Mouse (Mus musculus) splenic B cell, adult 2 months (primary cell): ENCODE results near the gene Olfr1373.
"Not testable (repeated sequence)": the region's sequence is repeated elsewhere in the genome, so short reads cannot be mapped to it uniquely, and the experiment has no call there.

Source experiments
- DNase-seq: peaks from one replicate; pipeline ENCODE4 v3.0.0-alpha.2; 2011; ENCODE audit warnings: low read depth, low spot score
- H3K27me3 ChIP-seq: 2 replicates; pipeline ENCODE4 v1.6.1; 2012; ENCODE audit warnings: mild to moderate bottlenecking, low read length, moderate library complexity, mixed read lengths; ENCODE audit not compliant: control insufficient read depth, poor library complexity, insufficient read depth, severe bottlenecking
- H3K36me3 ChIP-seq: 2 replicates; pipeline ENCODE4 v1.6.1; 2012; ENCODE audit warnings: mild to moderate bottlenecking, low read length, moderate library complexity, mixed read lengths; ENCODE audit not compliant: control insufficient read depth, poor library complexity, insufficient read depth, severe bottlenecking

The Olfr1373 gene

DNA sequence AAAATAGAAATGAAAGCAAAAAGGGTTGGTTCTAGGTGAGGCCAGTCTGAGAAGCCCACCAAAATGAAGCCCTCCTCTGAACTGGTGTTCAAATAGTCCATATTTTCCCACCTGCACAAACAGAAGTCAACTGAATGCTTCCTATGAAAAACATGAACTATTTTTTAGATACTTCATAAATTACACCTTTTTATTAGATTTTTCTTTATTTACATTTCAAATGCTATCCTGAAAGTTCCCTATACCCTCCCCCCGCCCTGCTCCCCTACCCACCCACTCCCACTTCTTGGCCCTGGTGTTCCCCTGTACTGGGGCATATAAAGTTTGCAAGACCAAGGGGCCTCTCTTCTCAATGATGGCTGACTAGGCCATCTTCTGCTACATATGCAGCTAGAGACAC is at the start of gene Olfr1373:
Gene Olfr1373 (minus strand): TSS at position 101 of the 400 bp plus-strand sequence.
- DNase-seq, H3K27me3 ChIP-seq, H3K36me3 ChIP-seq: not testable (repeated sequence)

DNA sequence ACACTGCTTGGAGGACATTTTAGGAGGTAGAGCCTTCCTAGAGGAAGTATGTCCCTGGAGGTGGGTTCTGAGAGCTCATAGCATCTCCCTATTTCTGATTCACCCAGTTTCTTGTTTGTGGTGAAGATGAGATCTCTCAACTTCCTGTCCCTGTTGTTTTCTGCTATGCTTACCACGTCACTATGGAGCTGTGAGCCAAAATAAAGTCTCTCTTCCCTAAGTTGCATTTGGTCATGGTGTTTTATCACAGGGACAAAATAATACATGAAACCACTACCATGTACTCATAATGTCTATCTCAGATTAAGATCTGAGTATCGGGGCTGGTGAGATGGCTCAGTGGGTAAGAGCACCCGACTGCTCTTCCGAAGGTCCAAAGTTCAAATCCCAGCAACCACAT is 35.3 kb upstream of the Olfr1373 start:
- H3K27me3 ChIP-seq, DNase-seq, H3K36me3 ChIP-seq: not testable (repeated sequence)

DNA sequence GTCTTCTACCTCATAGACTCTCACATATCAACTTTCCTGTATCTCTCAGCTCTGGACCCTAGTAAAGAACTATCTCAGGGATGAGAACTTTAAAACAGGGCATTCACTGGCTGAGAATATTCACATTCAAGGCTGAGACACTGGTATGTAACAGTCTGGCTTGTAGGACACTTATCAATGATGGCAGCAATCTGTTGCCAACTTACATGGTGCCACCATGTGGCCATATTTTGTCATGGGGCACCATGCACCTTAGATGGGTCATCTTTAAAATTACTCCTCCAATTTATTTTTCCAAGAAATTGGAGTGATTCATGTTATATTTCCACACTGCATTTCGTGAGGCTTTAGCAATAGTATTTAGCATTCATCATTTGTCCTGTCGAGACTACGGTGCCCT is 34.6 kb upstream of the Olfr1373 start:
- peak; percentile 35 for DNase-seq
- not testable (repeated sequence) for H3K27me3 ChIP-seq, H3K36me3 ChIP-seq

DNA sequence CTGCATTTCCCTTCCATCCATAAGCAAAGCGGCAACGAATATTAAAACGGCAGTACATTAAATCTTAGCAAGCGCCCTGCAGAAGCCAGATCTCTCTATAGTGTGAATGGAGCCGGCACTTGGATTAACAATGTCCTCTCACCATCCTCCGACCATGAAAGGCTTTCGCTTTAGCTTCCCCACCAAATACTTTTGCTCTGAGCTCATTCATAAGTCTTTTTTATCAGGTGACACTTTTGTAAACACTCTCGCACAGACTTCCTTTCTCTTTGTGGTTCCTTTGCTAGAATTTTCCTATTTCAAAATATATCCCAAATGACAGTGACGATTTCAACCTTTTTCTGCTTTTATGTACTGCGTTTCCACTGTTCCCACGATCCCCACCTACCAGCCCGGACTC is 23.1 kb upstream of the Olfr1373 start:
- Histone ChIP-seq H3K27me3 (no peaks in the 10 kb centered on the region), H3K36me3 (no peaks in the 10 kb centered on the region)
- DNase-seq, result no peak

DNA sequence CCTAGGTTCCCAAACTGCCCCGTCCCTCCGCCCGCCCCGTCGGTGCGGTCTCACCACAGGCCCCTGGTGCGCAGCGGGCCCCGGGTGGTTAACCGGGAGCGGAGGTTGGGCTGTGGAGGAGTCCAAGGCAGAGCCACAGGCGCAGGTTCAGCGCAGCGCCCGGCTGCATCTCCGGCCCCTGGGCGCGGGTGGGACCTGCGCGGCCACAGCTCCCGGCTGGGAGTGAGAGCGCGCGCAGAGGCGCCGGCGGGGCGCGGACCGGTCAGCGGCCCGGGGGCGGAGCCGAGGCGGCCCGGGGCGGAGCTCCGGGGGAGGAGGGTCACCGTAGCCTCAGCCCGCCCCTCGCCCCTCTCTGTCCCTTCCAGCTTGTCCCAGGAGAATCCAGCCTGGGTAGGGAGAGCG is 22.6 kb upstream of the Olfr1373 start:
- H3K36me3 ChIP-seq, H3K27me3 ChIP-seq, DNase-seq: not testable (repeated sequence)

DNA sequence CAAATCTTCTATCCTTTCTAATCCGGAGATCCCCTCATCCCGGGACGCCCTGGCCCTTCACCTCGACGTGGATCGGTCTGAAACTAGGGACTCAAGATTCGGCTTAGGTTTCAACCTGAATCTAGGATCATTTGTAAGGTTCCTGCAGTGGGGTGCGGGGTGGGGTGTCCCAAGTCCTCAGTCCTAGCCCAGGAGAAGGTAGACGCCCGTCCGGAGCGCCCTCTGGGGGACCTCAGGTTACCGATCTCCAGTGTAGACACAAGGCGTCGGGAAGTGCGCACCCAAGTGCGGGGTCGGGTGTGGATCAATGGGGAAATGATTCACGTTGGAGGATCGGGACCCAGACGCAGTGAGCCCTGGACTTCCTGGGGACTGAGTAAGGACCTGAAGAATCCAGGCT is 21.8 kb upstream of the Olfr1373 start:
- Histone ChIP-seq H3K27me3 (no peaks in the 10 kb centered on the region), H3K36me3 (no peaks in the 10 kb centered on the region)
- peak; percentile 18 for DNase-seq

DNA sequence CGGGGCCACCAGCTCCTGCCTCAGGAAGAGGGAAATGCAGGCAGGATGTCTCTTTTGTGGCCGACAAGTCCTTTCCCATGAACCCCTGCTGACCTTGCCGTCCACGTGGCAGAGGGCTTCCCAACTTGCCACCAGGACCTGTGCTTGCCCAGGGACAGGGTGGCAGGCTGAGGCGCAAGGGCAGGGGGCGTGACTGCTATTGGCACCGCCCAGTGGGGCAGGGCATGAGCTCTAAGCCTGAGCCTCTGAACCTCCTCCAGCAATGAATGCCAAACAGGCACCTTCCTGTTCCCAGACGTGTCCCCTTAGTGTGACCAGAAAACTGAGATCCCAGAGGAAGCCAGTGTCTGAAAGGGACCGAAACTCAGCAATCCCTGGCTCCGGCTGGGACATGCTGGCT is 18.6 kb upstream of the Olfr1373 start:
- H3K27me3 ChIP-seq, result no peaks in the 10 kb centered on the region

DNA sequence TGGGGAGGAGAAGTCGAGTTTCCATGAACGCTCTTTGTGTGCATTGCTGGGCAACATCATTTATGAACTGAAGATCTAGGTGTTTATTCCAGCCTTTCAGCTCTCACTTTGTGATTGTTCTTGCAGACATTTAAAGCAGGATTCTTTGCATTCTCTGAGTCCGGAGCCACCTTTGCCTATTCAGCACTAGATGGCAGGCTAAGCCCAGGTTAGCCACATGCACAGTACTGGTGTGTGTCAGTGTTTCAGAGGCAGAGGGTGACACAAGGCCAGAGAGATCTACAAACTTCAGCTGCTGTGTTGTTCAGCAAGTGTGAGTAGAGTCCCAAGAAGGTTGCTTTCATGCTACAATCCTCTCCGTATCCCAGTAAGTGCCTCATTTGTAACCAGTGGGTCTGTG is 1.7 kb downstream of the Olfr1373 start:
- H3K36me3 ChIP-seq, H3K27me3 ChIP-seq, DNase-seq: not testable (repeated sequence)

More for the DNA sequence above, 18.6 kb upstream of the Olfr1373 start:
- H3K36me3 ChIP-seq, result no peaks in the 10 kb centered on the region
- DNase-seq, result no peak

DNA sequence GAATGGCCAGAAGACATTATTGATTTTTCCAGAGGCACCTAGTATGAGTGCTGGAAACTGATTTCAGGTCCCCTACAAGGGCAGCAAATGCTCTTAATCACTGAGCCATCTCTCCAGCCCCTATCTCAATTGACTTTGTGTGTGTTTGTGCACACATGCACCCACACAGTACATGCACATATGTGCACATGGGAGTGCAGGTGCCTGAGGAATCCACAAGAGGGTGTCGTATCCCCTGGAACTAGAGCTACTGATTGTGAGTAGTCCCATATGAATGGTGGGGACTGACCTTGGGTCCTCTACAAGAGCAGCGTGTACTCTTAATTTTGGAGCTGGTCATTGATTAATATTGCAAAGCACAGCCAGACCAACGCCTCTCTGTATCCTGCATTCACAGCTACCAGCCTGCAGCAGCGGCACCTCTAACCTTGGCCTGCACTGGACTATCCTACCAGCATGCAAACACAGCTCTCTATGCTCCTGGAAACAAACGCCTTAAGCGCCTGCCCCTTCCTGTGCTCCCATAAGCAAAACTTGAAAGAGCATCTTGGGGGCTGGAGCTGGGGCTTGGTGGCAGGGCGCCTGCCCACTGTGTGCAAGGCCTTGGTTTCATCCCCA is 14.8 kb downstream of the Olfr1373 start:
- H3K36me3 ChIP-seq, result no peaks in the 10 kb centered on the region
- H3K27me3 ChIP-seq, result no peaks in the 10 kb centered on the region
- DNase-seq, result no peak

DNA sequence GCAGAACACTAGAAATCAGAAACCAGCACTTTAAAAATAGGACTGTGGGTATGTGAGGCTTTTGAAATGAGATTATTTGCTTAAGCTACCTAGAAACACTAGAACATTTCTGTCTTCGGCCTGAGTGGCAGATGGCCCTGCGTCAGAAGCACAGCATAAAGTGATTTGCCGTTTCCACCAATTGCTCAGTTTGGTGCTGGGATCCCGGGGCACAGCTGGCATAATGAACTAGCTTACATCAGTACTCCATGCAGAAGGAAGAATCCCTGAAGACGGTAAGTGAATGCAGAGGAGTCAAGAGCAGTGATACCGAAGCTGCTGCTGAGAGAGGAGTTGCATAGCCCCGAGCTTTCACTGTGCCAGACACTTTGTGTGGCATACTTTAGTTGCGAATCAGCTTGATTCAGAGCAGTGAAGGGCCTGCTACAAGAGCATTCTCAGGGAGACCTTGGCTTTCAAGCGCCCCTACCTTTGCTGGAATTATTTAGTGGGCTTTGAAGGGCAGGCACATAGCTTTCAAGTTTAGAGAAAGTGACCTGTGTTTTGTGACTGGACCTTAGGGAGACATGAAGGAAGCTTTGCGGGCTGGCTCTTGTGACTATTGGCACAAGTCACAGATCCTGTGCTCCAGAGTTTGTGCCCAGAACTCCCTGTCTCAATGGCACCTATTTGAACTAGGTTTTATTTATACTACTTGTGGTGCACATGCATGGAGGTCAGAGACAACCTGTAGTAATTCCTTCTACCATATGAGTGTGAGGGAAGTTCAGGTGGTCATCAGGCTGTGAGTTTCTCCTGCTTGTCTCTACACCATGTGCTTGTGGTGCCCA is 15.5 kb downstream of the Olfr1373 start:
- DNase-seq, result no peak
- Histone ChIP-seq H3K27me3 (no peaks in the 10 kb centered on the region), H3K36me3 (no peaks in the 10 kb centered on the region)

DNA sequence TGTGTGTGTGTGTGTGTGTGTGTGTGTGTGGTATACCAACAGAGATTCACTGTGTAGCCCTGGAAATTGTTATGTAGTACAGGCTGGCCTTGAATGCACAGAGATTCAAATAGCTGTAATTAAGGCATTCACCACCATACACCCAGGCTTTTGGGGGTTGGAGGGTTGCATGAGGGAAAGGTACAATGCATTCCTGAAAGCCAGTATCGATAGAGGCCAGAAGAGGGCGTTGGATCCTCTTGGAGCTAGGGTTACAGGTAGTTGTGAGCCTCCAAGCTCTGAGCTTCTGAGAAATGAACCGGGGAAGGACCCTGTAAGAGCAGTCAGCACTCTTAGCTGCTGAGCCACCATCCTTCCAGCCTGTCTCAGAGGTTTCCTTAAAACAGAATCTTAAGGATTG is 16.2 kb downstream of the Olfr1373 start:
- 0 out of 2 replicates have a peak, but pooled peaks cover 4% of the 10 kb centered on the region for H3K36me3 ChIP-seq
- H3K27me3 ChIP-seq, result no peaks in the 10 kb centered on the region
- peak; percentile 21 for DNase-seq

DNA sequence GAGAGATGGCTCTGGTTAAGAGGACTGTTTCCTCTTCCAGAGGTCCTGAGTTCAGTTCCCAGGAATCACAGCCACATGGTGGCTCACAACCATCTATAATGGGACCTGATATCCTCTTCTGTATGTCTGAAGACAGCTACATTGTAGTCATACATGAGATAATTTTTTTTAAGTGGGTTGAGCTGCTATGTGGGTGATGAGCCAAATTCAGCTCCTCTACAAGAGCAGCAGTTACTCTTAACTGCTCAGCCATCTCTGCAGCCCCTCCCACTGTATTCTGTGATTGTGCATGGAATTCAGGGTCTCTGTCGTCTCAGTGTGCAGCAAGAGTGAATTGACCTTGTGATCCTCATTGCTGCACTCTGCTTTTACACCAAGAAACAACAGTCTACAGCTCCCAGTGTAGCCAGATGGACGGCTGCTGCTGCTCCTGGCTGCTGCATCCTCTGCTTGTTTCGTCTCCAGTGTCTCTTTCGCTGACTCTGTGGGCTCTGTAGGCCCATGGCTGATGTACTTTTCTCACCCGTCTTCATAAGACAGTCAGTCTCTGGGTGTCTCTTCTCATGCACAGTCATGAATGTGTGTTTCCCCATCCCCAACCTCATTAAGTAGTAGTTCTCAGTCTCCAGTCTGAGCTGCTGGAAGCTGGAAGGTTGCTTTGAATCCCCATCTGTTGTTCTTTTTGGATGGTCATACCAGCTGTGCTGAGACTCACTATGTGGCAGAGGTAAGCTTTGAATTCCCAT is 16.8 kb downstream of the Olfr1373 start:
- H3K27me3 ChIP-seq, result no peaks in the 10 kb centered on the region
- peaks cover 7% of the 10 kb centered on the region; the same call in 1 of the 2 replicates for H3K36me3 ChIP-seq
- no peak for DNase-seq

DNA sequence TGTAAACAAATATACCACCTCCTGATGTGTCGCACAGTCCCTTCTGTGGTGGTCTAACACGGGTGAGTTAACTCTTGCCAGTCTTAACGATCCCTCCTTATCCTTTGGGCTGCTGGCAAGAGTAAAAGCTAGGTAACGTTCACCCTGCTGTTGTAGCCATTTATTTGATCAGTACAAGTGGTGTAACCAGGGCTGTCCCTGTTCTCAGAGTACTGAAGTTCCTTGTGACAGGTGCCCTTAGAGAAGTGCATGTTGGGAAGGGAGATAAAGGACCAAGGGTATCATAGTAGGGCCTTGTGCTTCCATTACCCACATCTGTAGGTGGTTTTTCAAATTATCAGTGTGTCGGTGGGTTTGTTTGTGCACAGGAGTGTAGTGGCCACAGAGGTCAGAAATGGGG is 17.6 kb downstream of the Olfr1373 start:
- H3K36me3 ChIP-seq, result peaks cover 9% of the 10 kb centered on the region; the same call in 1 of the 2 replicates
- no peak for DNase-seq

DNA sequence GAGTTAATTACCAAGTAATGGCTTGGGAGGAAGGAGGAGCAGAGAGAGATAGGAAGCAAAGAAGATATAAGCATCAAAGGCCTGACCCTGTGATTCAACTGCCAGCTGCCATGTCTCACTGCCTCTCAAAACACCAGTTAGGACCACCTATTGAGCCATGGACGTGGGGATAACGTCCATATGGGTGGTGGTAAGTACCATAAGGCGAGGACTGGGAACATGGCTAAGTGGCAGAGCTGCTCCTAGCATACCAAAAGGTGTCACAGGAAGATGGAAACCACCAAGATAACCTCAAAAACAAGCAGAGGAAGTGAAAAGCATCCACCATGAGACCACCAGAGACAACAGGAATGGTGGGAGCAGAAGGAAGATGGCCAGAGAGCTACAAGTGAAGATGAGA is 18.2 kb downstream of the Olfr1373 start:
- H3K36me3 ChIP-seq, result peaks cover 9% of the 10 kb centered on the region; the same call in 1 of the 2 replicates
- H3K27me3 ChIP-seq, result no peaks in the 10 kb centered on the region
- no peak for DNase-seq

More for the DNA sequence above, 17.6 kb downstream of the Olfr1373 start:
- no peaks in the 10 kb centered on the region for H3K27me3 ChIP-seq

DNA sequence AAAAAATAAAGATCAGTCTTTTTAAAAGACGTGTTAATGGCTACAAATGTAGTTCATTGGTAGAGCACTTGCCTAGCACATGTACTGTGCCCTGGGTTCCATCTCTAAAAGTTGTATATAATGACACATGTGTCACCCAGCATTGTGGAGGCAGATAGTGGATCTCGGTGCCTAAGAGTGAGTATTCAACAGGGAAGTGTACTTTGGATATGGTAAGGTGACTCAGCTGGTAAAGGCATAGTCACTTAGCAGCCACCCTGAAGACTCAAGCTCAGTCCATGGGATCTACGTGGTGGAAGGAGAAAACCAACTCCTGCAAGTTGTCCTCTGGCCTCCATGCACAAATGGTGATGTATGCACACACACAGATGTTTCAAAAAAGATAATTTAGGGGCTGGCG is 20.9 kb downstream of the Olfr1373 start:
- H3K36me3 ChIP-seq, result peaks cover 18% of the 10 kb centered on the region; the same call in 1 of the 2 replicates
- H3K27me3 ChIP-seq, result no peaks in the 10 kb centered on the region
- DNase-seq, result no peak
